Mouse (Mus musculus) stomach, embryonic 16.5 days (tissue): Measurements from ENCODE around the gene Scube1. TPM values are rescaled to one million over a fixed set of nuclear protein-coding genes. Genes with fewer than 3 reads are reported as not detected.

Experiments used
- ATAC-seq: fragments of 200-750 bp; cut with Nextera tagmentation; 2 replicates; pipeline ENCODE4 v1.8.0; 2017; ENCODE audit warnings: moderate number of reproducible peaks, moderate TSS enrichment; ENCODE audit not compliant: insufficient read depth, low FRiP score
- H3K27ac ChIP-seq: fragments of 300-500 bp; sonication (generic); 2 replicates; pipeline ENCODE4 v1.5.1; 2014; ENCODE audit warnings: low read length
- H3K27me3 ChIP-seq: fragments of 300-500 bp; sonication (generic); 2 replicates; pipeline ENCODE4 v1.6.1; 2014; ENCODE audit warnings: low read length, control low read depth, mixed read lengths; ENCODE audit not compliant: control insufficient read depth, insufficient read depth
- H3K36me3 ChIP-seq: fragments of 300-500 bp; sonication (generic); 2 replicates; pipeline ENCODE4 v1.6.1; 2014; ENCODE audit warnings: low read length; ENCODE audit not compliant: control insufficient read depth, insufficient read depth
- H3K4me1 ChIP-seq: fragments of 300-500 bp; sonication (generic); 2 replicates; pipeline ENCODE4 v1.6.1; 2014; ENCODE audit warnings: low read length, control low read depth, mixed read lengths; ENCODE audit not compliant: control insufficient read depth, insufficient read depth
- H3K4me2 ChIP-seq: fragments of 300-500 bp; sonication (generic); 2 replicates; pipeline ENCODE4 v1.6.1; 2014; ENCODE audit warnings: low read depth, low read length, mixed read lengths
- H3K4me3 ChIP-seq: fragments of 300-500 bp; sonication (generic); replicated peaks from 2 replicates; pipeline ENCODE4 v1.5.1; 2014; ENCODE audit warnings: mild to moderate bottlenecking, low read length
- H3K9ac ChIP-seq: fragments of 300-500 bp; sonication (generic); 2 replicates; pipeline ENCODE4 v1.6.1; 2014; ENCODE audit warnings: low read length
- H3K9me3 ChIP-seq: fragments of 300-500 bp; sonication (generic); replicated peaks from 2 replicates; pipeline ENCODE4 v1.6.1; 2016; ENCODE audit warnings: low read length, control low read depth; ENCODE audit not compliant: control insufficient read depth
- WGBS: fragments of 180-500 bp; shearing (Covaris S2); extraction: QIAGEN DNeasy Blood & Tissue Kit; methylation state at CpG from one replicate; pipeline ENCODE4 v1.1.7; 2014; 5-methylcytosine and 5-hydroxymethylcytosine counted together
- polyA plus RNA-seq: library from polyadenylated mRNA; unstranded; fragments of >200 nt; fragmentation: Nextera tagmentation; extraction: Ambion mirVana; gene quantifications from 2 replicates; pipeline ENCODE4 v1.2.1, GENCODE M21; 2015

The Scube1 gene
- polyA plus RNA-seq, 1 experiment from 2014 or later: 12.9 TPM

DNA sequence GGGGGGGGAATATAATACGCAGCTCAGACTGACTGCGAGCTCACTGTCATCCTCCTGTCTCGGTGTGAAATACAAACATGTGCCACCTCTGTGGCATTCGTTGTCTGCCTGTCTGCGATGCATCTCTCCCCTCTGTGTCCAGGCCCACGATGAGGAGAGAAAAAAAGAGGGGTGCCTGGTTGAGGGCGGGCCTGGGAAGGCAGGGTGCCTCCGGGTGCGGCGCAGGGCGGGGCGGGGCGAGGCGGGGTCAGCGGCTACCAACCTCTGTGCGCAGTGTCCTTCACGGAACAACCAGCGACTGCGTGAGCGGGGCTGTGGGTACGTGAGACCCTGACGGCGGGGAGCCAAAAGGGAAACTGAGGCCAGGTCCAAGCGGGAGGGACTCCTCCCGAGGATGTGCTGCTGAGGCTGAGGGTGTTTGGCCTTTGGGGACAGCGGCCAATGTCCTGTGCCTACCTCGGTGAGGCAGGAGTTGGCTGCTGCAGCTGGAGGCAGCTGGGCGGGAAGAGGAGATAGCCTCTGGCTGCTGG is 161.4 kb downstream of the Scube1 start, which contains the start of the genes Tspo and Mcat:
Gene Tspo, plus strand, starts transcription at position 266 of the 530 bp plus-strand sequence.
Gene Mcat, minus strand, starts transcription at position 461 of the 530 bp plus-strand sequence.
- Histone ChIP-seq H3K4me2 (peak within 1 kb of the TSS; percentile 95), H3K4me3 (peak within 1 kb of the TSS; percentile 52), H3K4me1 (peaks cover 15% of the 10 kb centered on the region), H3K9me3 (no peaks in the 10 kb centered on the region), H3K27ac (peak within 1 kb of the TSS; percentile 77), H3K9ac (peak within 1 kb of the TSS; percentile 71), H3K27me3 (no peaks in the 10 kb centered on the region), H3K36me3 (no peaks in the 10 kb centered on the region)
- ATAC-seq: peak; percentile 77
- under 1% methylated on average over 28 of the region's 28 CpGs for WGBS

DNA sequence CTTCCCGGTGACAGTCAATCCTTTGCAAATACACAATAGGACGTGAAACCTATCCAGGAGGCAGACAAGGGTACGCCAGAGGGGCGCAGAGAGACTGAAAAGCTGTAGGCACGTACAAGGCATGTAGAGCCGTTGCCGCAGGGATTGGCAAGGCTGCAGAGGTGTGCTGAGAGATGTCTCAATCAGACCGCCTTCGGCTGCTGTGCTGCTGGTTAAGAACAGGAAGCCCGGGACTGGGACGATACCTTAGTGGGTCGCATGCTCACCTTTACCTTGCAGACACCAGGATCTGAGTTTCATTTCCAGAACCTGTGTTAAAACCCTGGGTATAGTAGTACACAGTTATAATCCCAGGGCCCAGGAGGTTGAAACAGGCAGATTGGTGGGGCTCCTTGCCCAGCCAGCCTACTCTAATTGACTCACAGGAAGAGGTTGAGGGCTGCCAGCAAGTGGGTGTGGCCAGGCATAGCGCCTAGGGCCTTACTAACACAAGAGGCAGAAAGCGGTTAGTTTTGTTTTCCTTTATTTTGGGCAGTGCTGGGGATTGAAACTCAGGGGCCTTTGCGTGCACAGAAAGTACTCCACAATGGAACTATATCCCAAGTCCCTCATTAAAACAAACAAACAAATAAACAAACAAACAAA is 162.1 kb downstream of the Scube1 start:
- peak overlapping the region; percentile 52 for H3K4me3 ChIP-seq
- H3K36me3 ChIP-seq: no peaks in the 10 kb centered on the region
- H3K27me3 ChIP-seq: no peaks in the 10 kb centered on the region
- H3K4me2 ChIP-seq: peak overlapping the region; percentile 95
- H3K9me3 ChIP-seq: no peaks in the 10 kb centered on the region
- peak overlapping the region; percentile 71; the same call in 1 of the 2 replicates for H3K9ac ChIP-seq
- 26% methylated on average over 15 of the region's 15 CpGs for WGBS
- H3K4me1 ChIP-seq: peaks cover 15% of the 10 kb centered on the region
- H3K27ac ChIP-seq: peak overlapping the region; percentile 77
- peak; percentile 68; the same call in 1 of the 2 replicates for ATAC-seq

DNA sequence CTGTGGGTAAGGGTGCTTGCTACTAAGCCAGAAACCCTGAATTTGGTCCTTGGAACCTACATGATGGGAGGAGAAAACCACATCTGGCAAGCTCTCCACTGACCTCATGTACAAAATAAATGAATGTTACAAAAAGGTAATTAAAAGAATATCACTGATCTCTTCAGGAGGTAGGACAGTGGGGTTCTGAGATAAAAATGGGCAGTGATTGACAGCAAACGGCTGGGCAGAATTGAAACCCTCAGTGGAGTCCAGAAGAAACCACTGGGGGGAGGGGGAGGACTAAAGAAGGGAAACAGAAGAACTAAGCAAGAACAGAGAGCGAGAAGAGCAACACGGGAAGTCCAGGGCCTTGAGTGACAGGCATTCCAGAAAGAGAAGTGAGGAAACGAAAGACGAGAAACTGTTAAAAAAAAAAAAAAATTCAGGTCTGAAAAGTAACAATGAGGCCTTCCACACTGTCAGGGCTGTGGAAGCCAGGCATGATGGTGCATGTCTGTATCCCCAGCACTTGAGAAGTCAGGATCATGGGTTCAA is 163.8 kb downstream of the Scube1 start:
- no peaks in the 10 kb centered on the region for H3K9me3 ChIP-seq

DNA sequence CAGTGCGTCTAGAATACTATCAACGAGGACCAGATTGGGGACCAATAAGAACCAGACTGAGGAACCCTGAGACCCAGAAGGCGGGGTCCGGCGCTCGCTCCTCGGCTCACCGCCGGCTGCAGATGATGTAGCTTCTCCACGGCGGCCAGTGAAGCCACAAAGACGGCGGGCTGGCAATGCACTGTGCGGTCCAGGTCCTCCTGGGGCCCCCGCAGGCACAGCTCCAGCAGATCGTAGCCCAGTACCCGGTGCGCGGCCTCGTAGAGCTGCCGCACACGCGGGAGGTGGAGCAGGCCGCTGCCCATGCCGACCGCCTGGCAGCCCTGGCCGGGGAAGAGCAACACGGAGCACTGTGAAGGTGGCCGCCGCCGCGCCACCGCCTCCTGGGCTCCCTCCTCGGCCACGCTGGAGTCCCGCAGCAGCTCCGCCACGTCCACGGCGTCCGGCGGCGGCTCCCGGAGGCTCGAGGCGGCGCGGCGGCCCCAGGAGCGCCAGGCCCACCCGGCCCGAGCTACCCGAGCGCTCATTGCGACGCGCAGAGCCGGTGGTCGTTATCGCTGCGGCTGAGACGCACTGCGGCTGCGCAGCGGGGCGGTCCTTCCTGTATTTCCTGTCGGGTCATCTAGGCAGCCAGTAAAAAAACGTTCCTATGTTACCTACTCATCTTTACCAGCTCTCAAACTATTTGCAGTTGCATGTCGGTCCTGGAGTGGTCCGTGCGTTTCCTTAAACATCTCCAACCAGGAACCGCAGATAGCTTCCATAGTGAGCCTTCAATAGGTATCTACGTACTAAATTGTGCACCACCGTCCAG is 169.5 kb downstream of the Scube1 start:
- Histone ChIP-seq H3K4me1 (peaks cover 5% of the 10 kb centered on the region; the same call in 1 of the 2 replicates), H3K27ac (peak overlapping the region; percentile 93), H3K36me3 (no peaks in the 10 kb centered on the region), H3K9me3 (peaks cover 4% of the 10 kb centered on the region), H3K4me3 (peak overlapping the region; percentile 82), H3K9ac (peak overlapping the region; percentile 99), H3K27me3 (no peaks in the 10 kb centered on the region), H3K4me2 (peak overlapping the region; percentile 70)
- peak; percentile 89 for ATAC-seq
- under 1% methylated on average over 73 of the region's 74 CpGs for WGBS

More for the DNA sequence above, 163.8 kb downstream of the Scube1 start:
- no peak for ATAC-seq
- Histone ChIP-seq H3K36me3 (no peaks in the 10 kb centered on the region), H3K4me1 (peaks cover 16% of the 10 kb centered on the region), H3K4me2 (no peak overlapping the region), H3K9ac (no peak overlapping the region), H3K27me3 (no peaks in the 10 kb centered on the region), H3K27ac (no peak overlapping the region), H3K4me3 (no peak overlapping the region)
- 59% methylated on average over 5 of the region's 5 CpGs for WGBS

Other genes with a start within 250 kb of the Scube1 start
- gene Ttll1, start 214.1 kb downstream of the Scube1 start, polyA plus RNA-seq: 20.9 and 21.0 TPM in 2 replicates
- 6.8 and 7.0 TPM in 2 replicates for gene Bik, start 198.2 kb downstream of the Scube1 start, polyA plus RNA-seq
- 116 and 132 TPM in 2 replicates for gene Tspo, start 161.4 kb downstream of the Scube1 start, polyA plus RNA-seq
- gene Mcat, start 161.2 kb downstream of the Scube1 start, polyA plus RNA-seq: 24.3 and 24.4 TPM in 2 replicates
- 31.9 and 32.2 TPM in 2 replicates for gene Ttll12, start 129.9 kb downstream of the Scube1 start, polyA plus RNA-seq
- 0.37 and 0.61 TPM in 2 replicates for gene Mpped1, start 54.4 kb upstream of the Scube1 start, polyA plus RNA-seq